Mouse (Mus musculus) liver, embryonic 14.5 days (tissue): Measurements from ENCODE around the gene Ankrd1. TPM values are rescaled to one million over a fixed set of nuclear protein-coding genes. Genes with fewer than 3 reads are reported as not detected.

Experiments used
- ATAC-seq: fragments of 200-750 bp; cut with Nextera tagmentation; 2 replicates; pipeline ENCODE4 v1.8.0; 2017; ENCODE audit warnings: moderate number of reproducible peaks, mild to moderate bottlenecking, moderate library complexity; ENCODE audit not compliant: insufficient read depth
- DNase-seq, 3 experiments: peaks; one replicate each; pipeline ENCODE4 v3.0.0-alpha.2; 2012 to 2013; ENCODE audit warnings: low read depth in 3 of 3, low spot score in 3 of 3
- H3K27ac ChIP-seq: fragments of 300-500 bp; sonication (generic); 2 replicates; pipeline ENCODE4 v1.5.1; 2014; ENCODE audit warnings: moderate library complexity, mild to moderate bottlenecking, control low read depth, inconsistent platforms
- H3K27me3 ChIP-seq: fragments of 300-500 bp; sonication (generic); 2 replicates; pipeline ENCODE4 v1.6.1; 2014; ENCODE audit warnings: mild to moderate bottlenecking, low read length, moderate library complexity; ENCODE audit not compliant: control insufficient read depth, insufficient read depth
- H3K36me3 ChIP-seq: fragments of 300-500 bp; sonication (generic); replicated peaks from 2 replicates; pipeline ENCODE4 v1.6.1; 2014; ENCODE audit warnings: low read depth; ENCODE audit not compliant: control insufficient read depth, insufficient read depth
- H3K4me1 ChIP-seq, 2 experiments: fragments of 200-500 bp in 1 of 2; fragments of 300-500 bp in 1 of 2; sonication (generic) in 1 of 2; replicated peaks; 2 replicates each; pipeline ENCODE4 v1.6.1; 2012 to 2014; ENCODE audit warnings: antibody characterized with exemption in 1 of 2, inconsistent platforms in 1 of 2, low read length in 1 of 2; ENCODE audit not compliant: control insufficient read depth in 2 of 2, insufficient read depth in 2 of 2
- H3K4me2 ChIP-seq: fragments of 300-500 bp; sonication (generic); 2 replicates; pipeline ENCODE4 v1.6.1; 2014; ENCODE audit warnings: low read depth, mild to moderate bottlenecking, control low read depth, moderate library complexity
- H3K4me3 ChIP-seq, 2 experiments: fragments of 200-500 bp in 1 of 2; fragments of 300-500 bp in 1 of 2; sonication (generic) in 1 of 2; 2 replicates each; pipeline ENCODE4 v1.5.1; 2012 to 2014; ENCODE audit warnings: low read depth in 2 of 2, low read length in 2 of 2, mild to moderate bottlenecking in 2 of 2, control low read depth in 1 of 2, inconsistent platforms in 1 of 2, moderate library complexity in 1 of 2; ENCODE audit not compliant: insufficient read depth in 1 of 2
- H3K9ac ChIP-seq: fragments of 300-500 bp; sonication (generic); replicated peaks from 2 replicates; pipeline ENCODE4 v1.6.1; 2014; ENCODE audit warnings: mild to moderate bottlenecking, control low read depth, moderate library complexity
- H3K9me3 ChIP-seq: fragments of 300-500 bp; sonication (generic); 2 replicates; pipeline ENCODE4 v1.6.1; 2016; ENCODE audit warnings: low read length, mixed read lengths; ENCODE audit not compliant: control insufficient read depth
- CTCF ChIP-seq: IDR thresholded peaks from 2 replicates; pipeline ENCODE4 v1.5.1; 2016; ENCODE audit warnings: antibody characterized with exemption, low read depth, control low read depth
- EP300 ChIP-seq: IDR thresholded peaks from 2 replicates; pipeline ENCODE4 v1.6.1; 2016; ENCODE audit warnings: antibody characterized with exemption, low read depth
- WGBS: fragments of 180-500 bp; shearing (Covaris S2); extraction: QIAGEN DNeasy Blood & Tissue Kit; methylation state at CpG from one replicate; pipeline ENCODE4 v1.1.7; 2014; ENCODE audit not compliant: insufficient replicate concordance; 5-methylcytosine and 5-hydroxymethylcytosine counted together
- polyA plus RNA-seq, 2 experiments: library from polyadenylated mRNA; depleted of rRNA in 1 of 2; stranded (reverse) in 1 of 2; unstranded in 1 of 2; fragments of >200 nt; fragmentation: Nextera tagmentation in 1 of 2; extraction: Ambion mirVana in 1 of 2; gene quantifications; 2 replicates each; pipeline versions ENCODE4 v1.2.1 to v1.2.3; 2012 to 2014

Gene Ankrd1
- polyA plus RNA-seq, 2 experiments: 0.06 to 0.10 TPM

DNA sequence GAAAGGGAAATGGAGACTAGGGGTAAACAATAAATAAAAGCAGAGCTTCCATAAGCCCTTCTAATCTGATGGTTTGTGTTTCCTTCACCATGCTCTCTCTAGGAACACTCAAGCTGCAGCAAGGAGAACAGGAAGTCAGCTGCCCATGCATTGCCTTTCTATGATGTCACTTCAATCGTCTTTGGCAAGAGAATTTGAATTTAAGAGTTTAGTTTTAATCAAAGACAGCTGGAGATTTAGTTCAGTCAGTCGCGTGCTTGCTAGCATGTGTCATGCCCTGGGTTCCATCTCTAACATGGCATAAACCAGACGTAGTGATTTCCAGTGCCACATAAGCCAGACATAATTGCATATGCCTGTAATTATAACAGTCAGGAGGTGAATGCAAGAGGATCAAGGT lies 45.5 kb upstream of the Ankrd1 start:
- 50% methylated on average over 4 of the region's 4 CpGs for WGBS

DNA sequence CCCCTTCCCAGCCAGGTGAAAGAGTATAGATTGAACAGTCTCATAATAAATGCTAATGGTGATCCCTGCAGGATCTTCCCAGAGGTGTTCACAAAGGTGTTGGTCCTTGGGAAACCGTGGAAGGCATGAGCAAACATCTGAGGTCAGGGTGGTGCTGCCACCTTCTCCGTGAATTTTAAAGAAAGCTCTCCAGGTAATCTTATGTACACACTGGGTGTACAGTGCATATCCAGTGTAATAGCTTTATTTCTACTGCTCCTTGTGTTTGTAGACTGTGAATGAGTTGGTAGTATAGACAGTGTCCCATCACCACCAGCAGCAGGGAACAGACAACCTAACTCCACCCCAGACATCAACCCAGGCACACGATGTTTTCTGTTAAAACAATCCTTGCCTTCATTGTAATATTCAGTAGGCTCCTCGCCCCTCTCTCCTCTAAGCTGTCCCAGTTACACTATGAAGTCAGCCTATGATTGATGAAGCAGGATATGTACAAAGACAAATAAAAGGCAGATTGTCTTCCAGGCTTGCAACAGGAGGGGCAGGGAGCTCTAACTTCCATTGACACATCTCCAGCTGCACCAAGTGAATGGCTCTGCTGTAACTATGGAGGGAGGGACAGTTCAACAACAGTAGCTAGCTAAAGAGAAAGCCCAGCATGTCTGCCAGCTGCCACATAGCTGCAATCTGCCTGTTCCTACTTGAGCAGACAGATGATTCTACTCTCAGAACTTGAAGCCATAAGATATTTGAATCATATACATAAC lies 30.5 kb upstream of the Ankrd1 start:
- no peaks in the 10 kb centered on the region for H3K4me1 ChIP-seq
- DNase-seq: no peak

More for the DNA sequence above, 45.5 kb upstream of the Ankrd1 start:
- no peak for ATAC-seq
- Histone ChIP-seq H3K4me1 (no peaks in the 10 kb centered on the region), H3K4me2 (no peak overlapping the region), H3K9me3 (no peaks in the 10 kb centered on the region), H3K36me3 (no peaks in the 10 kb centered on the region), H3K27me3 (no peaks in the 10 kb centered on the region), H3K9ac (no peak overlapping the region), H3K4me3 (no peak overlapping the region), H3K27ac (no peak overlapping the region)
- no peak for DNase-seq
- no peak for TF ChIP-seq CTCF
- TF ChIP-seq EP300: no peak

DNA sequence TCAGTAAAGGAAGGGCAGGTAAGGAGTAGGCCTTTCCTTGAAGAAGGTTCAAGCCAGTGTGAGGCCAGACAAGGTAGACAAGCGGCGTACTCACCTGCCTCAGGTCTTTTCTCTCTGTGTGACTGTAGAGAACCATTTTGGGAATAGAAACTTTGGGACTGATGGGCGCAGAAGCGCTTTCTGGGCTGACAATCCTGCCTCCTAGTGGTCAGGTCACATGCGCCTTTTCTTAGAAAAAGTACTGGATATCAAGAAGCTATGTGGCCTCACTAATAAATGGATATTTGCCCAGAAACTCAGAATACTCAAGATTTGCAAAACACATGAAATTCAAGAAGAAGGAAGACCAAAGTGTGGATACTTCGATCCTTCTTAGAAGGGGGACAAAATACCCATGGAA lies 28.7 kb upstream of the Ankrd1 start:
- Histone ChIP-seq H3K36me3 (no peaks in the 10 kb centered on the region), H3K4me1 (no peaks in the 10 kb centered on the region), H3K27ac (no peak overlapping the region), H3K4me2 (no peak overlapping the region), H3K27me3 (no peaks in the 10 kb centered on the region), H3K9me3 (no peaks in the 10 kb centered on the region), H3K9ac (no peak overlapping the region), H3K4me3 (no peak overlapping the region)
- DNase-seq (no peak), ATAC-seq (no peak)
- peak; percentile 21; the same call in 1 of the 2 replicates for TF ChIP-seq CTCF
- TF ChIP-seq EP300: no peak
- WGBS: 75% methylated on average over 6 of the region's 6 CpGs

More for the DNA sequence above, 30.5 kb upstream of the Ankrd1 start:
- no peak overlapping the region for H3K27ac ChIP-seq
- H3K36me3 ChIP-seq: no peaks in the 10 kb centered on the region
- TF ChIP-seq EP300 (no peak), CTCF (no peak)
- H3K4me3 ChIP-seq: no peak overlapping the region
- no peak overlapping the region for H3K4me2 ChIP-seq
- 39% methylated on average over 4 of the region's 4 CpGs for WGBS
- no peak for ATAC-seq
- H3K27me3 ChIP-seq: no peaks in the 10 kb centered on the region
- H3K9ac ChIP-seq: no peak overlapping the region
- no peaks in the 10 kb centered on the region for H3K9me3 ChIP-seq

DNA sequence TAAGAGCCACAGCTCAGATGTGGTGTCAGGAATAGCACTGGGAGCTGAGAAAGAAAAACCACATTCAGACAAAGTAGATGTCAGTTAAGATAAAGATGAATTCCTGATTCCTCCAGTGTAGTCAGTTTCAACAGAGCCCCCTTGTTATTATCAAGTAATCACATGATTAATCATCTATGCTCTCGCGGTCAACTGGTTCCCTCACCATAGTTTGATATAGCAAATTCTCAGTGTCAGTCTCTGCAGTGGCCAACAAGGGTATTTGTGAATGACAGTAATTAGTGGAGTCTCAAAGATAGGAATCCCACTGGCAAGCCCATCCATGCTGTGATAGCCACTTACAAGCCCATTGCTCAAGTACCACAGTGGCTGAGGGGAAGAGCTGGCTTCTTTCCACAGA lies 23.7 kb upstream of the Ankrd1 start:
- Histone ChIP-seq H3K4me3 (no peak overlapping the region), H3K4me2 (no peak overlapping the region), H3K36me3 (no peaks in the 10 kb centered on the region), H3K9me3 (no peaks in the 10 kb centered on the region), H3K4me1 (no peaks in the 10 kb centered on the region), H3K27me3 (no peaks in the 10 kb centered on the region), H3K27ac (no peak overlapping the region), H3K9ac (no peak overlapping the region)
- ATAC-seq (no peak), DNase-seq (no peak)
- WGBS: 79% methylated on average over 2 of the region's 2 CpGs
- TF ChIP-seq CTCF (no peak), EP300 (no peak)

DNA sequence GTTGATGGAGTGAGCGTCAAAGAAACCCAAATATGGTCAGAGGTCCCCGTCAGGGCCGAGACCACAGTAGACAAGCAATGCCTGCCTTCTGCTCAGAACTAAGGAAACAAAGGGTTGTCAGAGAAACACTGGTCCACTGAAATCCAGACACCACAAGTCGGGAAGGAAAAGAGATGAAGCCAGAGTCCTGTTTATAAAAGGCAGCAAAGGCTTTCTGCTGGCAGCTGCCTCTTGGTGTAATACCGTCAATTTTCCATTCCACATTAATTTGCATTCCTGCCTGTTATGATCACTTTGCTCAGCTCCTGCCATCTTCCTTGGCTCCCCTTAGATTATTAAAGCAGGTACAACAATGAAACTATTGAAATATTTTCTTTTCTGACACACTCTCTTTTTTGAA lies 13.8 kb upstream of the Ankrd1 start:
- Histone ChIP-seq H3K4me2 (no peak overlapping the region), H3K9ac (no peak overlapping the region), H3K27ac (no peak overlapping the region), H3K27me3 (no peaks in the 10 kb centered on the region), H3K36me3 (no peaks in the 10 kb centered on the region), H3K9me3 (no peaks in the 10 kb centered on the region), H3K4me3 (no peak overlapping the region), H3K4me1 (no peaks in the 10 kb centered on the region)
- WGBS: 40% methylated on average over 5 of the region's 5 CpGs
- ATAC-seq: no peak
- no peak for DNase-seq
- TF ChIP-seq EP300 (no peak), CTCF (no peak)
